Mouse (Mus musculus) cerebellum, postnatal 10 days (tissue): Measurements from ENCODE around the gene Armc2.
A peak's percentile ranks its signal among the peaks of the same experiment; 100 is the strongest.

ENCODE experiments used
- DNase-seq, 2 experiments: peaks; one replicate each; pipeline ENCODE4 v3.0.0; 2021; ENCODE audit warnings: mixed read lengths in 2 of 2

Gene Armc2

DNA sequence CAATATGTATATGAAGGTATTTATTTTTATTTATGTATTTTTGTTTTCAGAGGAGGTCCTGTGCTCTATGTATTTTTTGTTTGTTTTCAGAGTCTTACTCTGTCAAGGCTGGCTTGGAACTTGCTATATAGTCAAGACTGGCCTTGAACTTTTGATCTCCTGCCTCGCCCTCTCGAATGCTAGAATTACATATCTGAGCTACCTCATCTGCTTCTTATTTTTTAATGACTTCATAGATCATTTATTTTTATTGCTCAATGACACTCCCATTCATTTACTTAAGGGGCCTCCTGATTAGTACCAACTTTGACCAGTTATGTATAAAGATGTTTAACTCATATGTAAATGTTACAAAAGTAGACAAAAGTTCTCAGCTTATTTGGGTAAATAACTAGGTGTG is 121.4 kb downstream of the Armc2 start:
- DNase-seq: no peak

GRCm38 (mm10) chr10:41896425-41896824 is 121.8 kb downstream of the Armc2 start:
- no peak for DNase-seq

DNA sequence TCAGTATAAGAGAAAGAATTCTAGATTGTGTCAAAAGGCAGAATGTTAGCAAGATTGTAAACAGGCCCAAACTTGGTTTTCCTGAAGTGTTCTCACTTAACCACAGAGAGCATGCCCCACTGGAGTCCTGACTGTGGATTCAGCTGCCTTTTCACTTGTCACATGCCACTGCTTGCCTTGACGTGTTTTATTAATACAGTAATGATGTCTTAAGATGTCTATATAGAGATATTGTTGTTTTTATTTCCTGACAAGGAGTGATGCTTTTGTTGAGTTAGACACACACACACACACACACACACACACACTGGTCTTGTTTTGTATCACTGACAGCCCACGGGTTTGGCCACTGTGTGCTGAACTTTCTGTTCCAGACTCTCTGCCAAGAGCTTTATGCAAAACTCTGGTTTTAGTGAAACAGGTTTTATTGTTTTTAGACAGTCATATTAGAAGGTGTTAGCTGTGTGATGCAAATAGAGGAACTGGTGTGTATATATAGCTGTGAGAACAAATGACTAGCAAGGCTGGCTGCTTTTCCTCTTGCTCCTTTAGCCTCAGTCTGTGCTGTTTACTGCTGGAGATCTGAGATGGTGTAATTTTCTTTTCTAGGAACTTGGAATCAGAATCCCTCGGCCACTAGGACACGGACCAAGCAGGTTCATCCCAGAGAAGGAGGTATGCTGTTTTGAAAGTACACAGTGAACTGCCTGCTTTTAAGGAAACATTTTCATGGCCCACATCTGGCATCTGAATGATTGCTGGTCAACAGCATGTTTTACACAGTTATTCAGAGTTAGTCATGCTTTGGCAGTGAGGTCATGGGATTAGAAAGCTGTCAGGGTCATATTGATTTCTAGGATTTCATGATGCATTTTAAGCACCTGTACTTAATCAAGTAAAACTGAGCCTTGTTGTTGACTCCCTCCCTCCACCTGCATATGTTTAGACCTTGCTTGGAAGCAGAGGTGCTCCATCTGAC is 124.5 kb downstream of the Armc2 start:
- no peak for DNase-seq

DNA sequence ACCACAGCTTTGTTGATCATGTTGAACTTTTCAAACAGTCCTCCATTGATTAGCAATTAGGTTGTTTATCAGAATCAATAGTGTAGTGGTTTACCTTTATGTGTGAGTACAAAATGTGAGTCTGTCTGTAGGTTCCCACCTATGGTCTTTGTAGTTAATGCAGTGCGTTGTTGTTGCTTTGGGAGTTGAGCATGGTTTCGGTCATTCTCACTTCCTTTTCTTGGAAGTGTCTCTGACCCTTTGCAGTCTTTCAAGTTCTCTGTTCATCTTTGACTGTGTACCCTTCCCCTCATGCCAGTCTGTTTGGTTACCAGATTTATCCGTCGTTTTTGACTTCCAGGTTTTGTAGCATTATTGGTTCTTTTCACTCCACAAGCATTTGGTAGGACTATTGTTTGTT is 126.9 kb downstream of the Armc2 start:
- no peak for DNase-seq

- DNase-seq: no peak
Observed at GRCm38 (mm10) chr10:41890537-41890936, 127.7 kb downstream of the Armc2 start.

GRCm38 (mm10) chr10:41889566-41889965 is 128.7 kb downstream of the Armc2 start:
- DNase-seq: no peak

DNA sequence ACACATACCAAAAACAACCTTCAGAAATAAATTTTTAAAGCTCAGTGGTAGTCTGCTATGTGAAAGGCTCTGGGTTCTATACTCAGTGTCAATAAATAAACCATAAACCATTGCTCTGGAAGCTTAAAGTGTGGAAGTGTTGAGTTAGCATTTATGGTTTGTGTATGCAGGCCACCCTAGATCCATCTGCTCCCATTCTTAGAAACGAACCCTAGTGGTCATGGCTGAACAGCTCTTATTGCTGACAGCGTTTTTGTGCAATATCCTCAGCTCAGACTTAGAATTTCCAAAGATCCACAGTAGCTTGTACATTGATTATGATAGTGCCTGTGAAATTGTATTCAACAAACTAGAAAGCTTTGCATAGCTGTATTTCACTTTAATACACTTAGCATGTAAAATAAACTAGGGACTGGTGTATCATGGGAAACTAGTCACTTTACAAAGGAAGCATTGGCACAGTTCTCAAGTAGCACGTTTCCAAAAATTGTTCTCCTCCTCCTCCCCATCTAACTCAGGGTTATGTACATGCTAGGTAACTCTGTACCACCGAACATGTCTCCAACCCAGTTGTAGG is 129.8 kb downstream of the Armc2 start:
- peak; percentile 50 to 66 for DNase-seq

DNA sequence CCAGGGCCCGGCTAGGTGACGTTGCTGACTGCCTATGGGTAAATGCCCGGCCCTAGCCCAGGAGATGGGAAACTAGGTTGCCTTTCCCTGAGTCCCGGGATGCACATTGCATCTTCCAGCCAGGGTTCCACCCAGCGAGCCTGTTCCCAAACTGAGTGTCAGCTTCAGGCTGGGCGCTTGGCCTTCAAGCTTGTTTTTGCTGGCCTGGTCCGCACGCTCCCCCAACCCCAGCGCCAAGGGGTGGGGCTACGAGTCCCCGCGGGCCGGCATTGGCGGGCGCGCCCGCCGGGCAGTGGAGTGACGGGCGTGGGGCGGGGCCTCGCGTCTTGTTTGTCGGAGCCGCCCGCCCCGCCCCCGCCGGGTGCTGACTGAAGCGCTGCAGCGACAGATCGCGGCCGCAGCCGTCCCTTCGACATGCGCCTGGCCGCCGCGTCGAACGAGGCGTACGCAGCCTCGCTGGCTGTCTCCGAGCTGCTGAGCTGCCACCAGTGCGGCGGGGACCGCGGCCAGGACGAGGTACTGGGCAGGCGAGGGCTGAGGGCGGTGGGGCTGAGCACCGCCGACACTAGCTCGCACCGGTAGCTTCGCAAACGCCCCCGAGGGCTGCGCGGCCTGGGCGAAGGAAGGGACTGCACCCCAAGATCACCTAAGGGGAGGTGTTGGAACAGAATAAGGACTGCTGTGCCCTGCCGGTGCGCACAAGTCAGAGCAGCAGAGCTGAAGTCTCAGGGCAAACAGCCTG is 131.0 kb downstream of the Armc2 start:
- peak; percentile 100 for DNase-seq

GRCm38 (mm10) chr10:41883741-41884575 is 134.3 kb downstream of the Armc2 start:
- no peak for DNase-seq

DNA sequence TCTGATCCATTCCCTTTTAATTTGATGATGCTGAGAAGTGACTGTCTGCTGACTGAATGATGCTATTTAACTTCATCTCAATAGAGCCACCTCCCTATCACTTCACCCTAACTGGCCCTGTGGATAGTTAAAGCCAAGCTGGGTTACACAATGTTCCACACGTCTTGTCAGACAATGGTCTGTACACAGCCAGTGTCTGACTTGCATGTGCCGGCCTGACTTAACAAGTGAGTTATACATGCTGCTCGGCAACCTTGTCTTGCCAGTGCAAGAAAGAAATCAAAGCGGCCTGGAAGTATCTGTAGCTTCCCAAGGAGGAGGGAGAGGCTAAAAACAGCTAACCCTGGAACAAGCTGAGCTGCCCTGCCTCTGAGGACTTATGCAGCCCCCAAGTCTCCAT is 136.8 kb downstream of the Armc2 start:
- no peak for DNase-seq

- DNase-seq: no peak
Observed at GRCm38 (mm10) chr10:41880777-41881176, 137.5 kb downstream of the Armc2 start.

DNA sequence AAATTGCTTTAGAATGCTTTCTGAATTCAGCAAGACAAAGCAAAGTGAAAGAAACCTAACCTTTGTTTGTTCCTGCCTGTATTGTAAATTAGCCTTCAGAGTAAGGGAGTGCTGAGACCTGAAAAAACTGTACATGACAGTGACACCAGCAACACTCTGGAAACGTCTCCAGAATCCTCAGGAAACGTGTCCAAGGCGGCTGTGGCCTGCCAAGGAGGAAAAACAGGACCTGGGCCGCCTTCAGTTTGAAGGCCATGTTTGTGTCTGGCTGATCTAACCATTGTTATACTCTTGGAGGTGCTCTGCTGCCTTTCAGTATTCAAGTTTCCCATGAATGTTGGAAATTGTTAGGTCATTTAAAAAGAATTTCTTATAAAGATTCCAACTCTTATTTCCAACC is 138.0 kb downstream of the Armc2 start:
- DNase-seq: peak; percentile 61 to 75

- peak; percentile 69 to 76 for DNase-seq
Observed at GRCm38 (mm10) chr10:41879675-41880074, 138.6 kb downstream of the Armc2 start.

DNA sequence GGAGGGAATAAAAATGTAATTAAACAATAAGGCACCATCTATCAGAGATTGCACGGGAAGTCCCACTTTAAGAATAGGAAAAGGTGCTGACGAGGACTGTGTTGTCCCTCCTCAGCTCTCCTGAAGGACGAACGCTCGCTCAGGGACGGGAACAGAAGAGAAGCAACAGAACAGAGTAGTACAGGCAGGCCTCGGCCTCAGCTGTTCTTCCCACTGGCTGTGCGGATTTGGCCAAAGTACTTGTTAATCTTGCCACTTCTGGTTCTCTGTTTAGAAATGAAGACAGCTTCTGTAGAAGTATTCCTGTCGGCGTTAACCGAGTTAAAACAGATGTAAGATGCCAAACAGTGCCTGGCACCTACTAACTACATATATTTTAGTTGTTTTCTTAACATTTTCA is 139.9 kb downstream of the Armc2 start:
- no peak for DNase-seq

DNA sequence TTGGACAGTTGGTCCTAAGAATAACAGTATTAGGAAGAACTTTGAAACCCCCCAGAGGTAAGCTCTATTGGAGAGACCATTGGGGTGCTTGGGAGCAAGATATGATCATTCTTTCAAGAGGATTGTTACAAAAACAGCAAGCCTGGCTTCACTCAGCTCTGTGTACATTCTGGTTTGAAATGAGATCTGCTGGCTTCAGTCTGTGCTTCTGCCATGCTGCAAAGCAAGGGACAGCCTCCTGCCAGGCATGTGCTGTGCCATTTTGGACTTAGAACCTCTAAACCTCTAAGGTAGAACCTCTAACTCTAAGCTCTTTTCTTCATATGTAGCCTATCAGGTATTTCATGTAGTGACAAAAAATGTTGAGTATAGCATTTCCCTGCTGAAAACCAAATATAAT is 142.6 kb downstream of the Armc2 start:
- DNase-seq: no peak

DNA sequence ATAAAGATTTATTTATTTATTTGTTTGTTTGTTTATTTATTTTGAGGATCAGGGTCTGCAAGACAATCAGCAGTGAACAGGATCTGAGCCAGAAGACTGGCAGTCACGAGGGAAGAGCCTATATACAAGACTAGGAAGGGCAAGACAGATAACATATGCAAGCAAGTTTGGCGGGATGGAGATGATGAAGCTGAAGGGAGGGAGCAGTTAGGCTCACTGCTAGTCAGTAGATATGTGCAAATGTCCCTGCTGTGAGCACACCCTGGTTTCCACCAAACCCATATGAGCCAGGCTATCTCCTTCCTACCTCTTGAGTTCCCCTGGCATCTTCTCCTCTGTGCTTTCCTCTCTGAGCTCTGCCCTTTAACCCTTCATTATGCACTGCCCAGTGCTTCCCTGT is 146.7 kb downstream of the Armc2 start:
- no peak for DNase-seq

DNA sequence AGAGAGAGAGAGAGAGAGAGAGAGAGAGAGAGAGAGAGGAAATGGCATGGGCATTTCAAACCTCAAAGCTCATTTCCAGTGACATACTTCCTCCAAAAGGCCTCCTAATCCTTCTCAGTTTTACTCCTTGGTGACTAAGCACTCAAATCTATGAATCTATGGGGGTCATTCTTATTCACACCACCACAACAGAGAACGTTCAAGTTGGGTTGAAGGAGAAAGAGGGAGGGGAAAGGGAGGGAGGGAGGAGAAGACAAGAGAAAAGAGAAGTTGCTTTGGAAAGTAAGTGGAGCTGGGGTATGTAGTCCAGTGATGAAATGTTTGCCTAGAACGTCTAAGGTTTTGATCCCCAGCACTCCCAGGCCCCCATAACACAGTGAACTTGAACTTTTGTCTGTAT is 148.1 kb downstream of the Armc2 start:
- no peak for DNase-seq

GRCm38 (mm10) chr10:41867956-41868355 is 150.3 kb downstream of the Armc2 start:
- no peak for DNase-seq

GRCm38 (mm10) chr10:41866838-41867154 is 151.4 kb downstream of the Armc2 start:
- DNase-seq: no peak

- DNase-seq: peak; percentile 23 to 29
Observed at GRCm38 (mm10) chr10:41866069-41866837, 152.0 kb downstream of the Armc2 start.
